Mouse (Mus musculus) midbrain, embryonic 14.5 days (tissue): ENCODE measurements around the gene Mfsd2a. TPM values are rescaled to one million over a fixed set of nuclear protein-coding genes. Genes with fewer than 3 reads are reported as not detected.
A peak's percentile ranks its signal among the peaks of the same experiment; 100 is the strongest.

Source experiments
- ATAC-seq: fragments of 200-750 bp; cut with Nextera tagmentation; 2 replicates; pipeline ENCODE4 v1.8.0; 2017; ENCODE audit warnings: moderate number of reproducible peaks, moderate library complexity; ENCODE audit not compliant: low FRiP score, low TSS enrichment
- DNase-seq: peaks from one replicate; pipeline ENCODE4 v3.0.0-alpha.2; 2015
- H3K27ac ChIP-seq: fragments of 300-500 bp; sonication (generic); replicated peaks from 2 replicates; pipeline ENCODE4 v1.5.1; 2014; ENCODE audit warnings: mild to moderate bottlenecking, low read depth, low read length, moderate library complexity
- H3K27me3 ChIP-seq: fragments of 300-500 bp; sonication (generic); 2 replicates; pipeline ENCODE4 v1.6.1; 2014; ENCODE audit warnings: low read length, control low read depth, mixed read lengths; ENCODE audit not compliant: control insufficient read depth, insufficient read depth
- H3K36me3 ChIP-seq: fragments of 300-500 bp; sonication (generic); 2 replicates; pipeline ENCODE4 v1.6.1; 2014; ENCODE audit warnings: low read length, control low read depth; ENCODE audit not compliant: control insufficient read depth, insufficient read depth
- H3K4me1 ChIP-seq: fragments of 300-500 bp; sonication (generic); 2 replicates; pipeline ENCODE4 v1.6.1; 2014; ENCODE audit warnings: mild to moderate bottlenecking, antibody characterized with exemption, low read length, control low read depth; ENCODE audit not compliant: control insufficient read depth, insufficient read depth
- H3K4me2 ChIP-seq: fragments of 300-500 bp; sonication (generic); 2 replicates; pipeline ENCODE4 v1.6.1; 2014; ENCODE audit warnings: mild to moderate bottlenecking, low read length, moderate library complexity
- H3K4me3 ChIP-seq: fragments of 300-500 bp; sonication (generic); replicated peaks from 2 replicates; pipeline ENCODE4 v1.5.1; 2014; ENCODE audit warnings: low read depth, low read length
- H3K9ac ChIP-seq: fragments of 300-500 bp; sonication (generic); replicated peaks from 2 replicates; pipeline ENCODE4 v1.6.1; 2014; ENCODE audit warnings: mild to moderate bottlenecking, low read length, moderate library complexity
- H3K9me3 ChIP-seq: fragments of 300-500 bp; sonication (generic); 2 replicates; pipeline ENCODE4 v1.6.1; 2016; ENCODE audit warnings: low read length, control low read depth, mixed read lengths; ENCODE audit not compliant: control insufficient read depth
- WGBS: fragments of 180-500 bp; shearing (Covaris S2); extraction: QIAGEN DNeasy Blood & Tissue Kit; methylation state at CpG from one replicate; pipeline ENCODE4 v1.1.7; 2014; 5-methylcytosine and 5-hydroxymethylcytosine counted together
- polyA plus RNA-seq: library from polyadenylated mRNA; unstranded; fragments of >200 nt; fragmentation: Nextera tagmentation; extraction: Ambion mirVana; gene quantifications from 2 replicates; pipeline ENCODE4 v1.2.1, GENCODE M21; 2014

Gene Mfsd2a
- polyA plus RNA-seq, 1 experiment from 2014 or later: 33.4 TPM

- H3K4me2 ChIP-seq: no peak overlapping the region
- no peak for DNase-seq
These were observed 10.7 kb upstream of the Mfsd2a start for GRCm38 (mm10) chr4:122971646-122972045.

GRCm38 (mm10) chr4:122971191-122971590 lies 10.2 kb upstream of the Mfsd2a start:
- H3K27me3 ChIP-seq: no peaks in the 10 kb centered on the region
- no peak overlapping the region for H3K27ac ChIP-seq
- 84% methylated on average over 4 of the region's 4 CpGs for WGBS
- no peaks in the 10 kb centered on the region for H3K36me3 ChIP-seq
- ATAC-seq (no peak), DNase-seq (no peak)
- H3K9ac ChIP-seq: no peak overlapping the region
- no peak overlapping the region for H3K4me3 ChIP-seq
- H3K4me2 ChIP-seq: no peak overlapping the region
- no peaks in the 10 kb centered on the region for H3K4me1 ChIP-seq
- no peaks in the 10 kb centered on the region for H3K9me3 ChIP-seq

More at GRCm38 (mm10) chr4:122971646-122972045, 10.7 kb upstream of the Mfsd2a start:
- Histone ChIP-seq H3K4me3 (no peak overlapping the region), H3K9me3 (no peaks in the 10 kb centered on the region), H3K4me1 (no peaks in the 10 kb centered on the region), H3K36me3 (no peaks in the 10 kb centered on the region), H3K27ac (no peak overlapping the region), H3K9ac (no peak overlapping the region), H3K27me3 (no peaks in the 10 kb centered on the region)
- WGBS: 82% methylated on average over 4 of the region's 4 CpGs
- no peak for ATAC-seq

- Histone ChIP-seq H3K27ac (no peak overlapping the region), H3K4me1 (no peaks in the 10 kb centered on the region), H3K27me3 (no peaks in the 10 kb centered on the region), H3K4me3 (no peak overlapping the region), H3K4me2 (no peak overlapping the region), H3K9ac (no peak overlapping the region), H3K9me3 (no peaks in the 10 kb centered on the region), H3K36me3 (no peaks in the 10 kb centered on the region)
- ATAC-seq (no peak), DNase-seq (no peak)
- 76% methylated on average over 4 of the region's 4 CpGs for WGBS
These were observed 7.1 kb upstream of the Mfsd2a start for GRCm38 (mm10) chr4:122968106-122968505.

- peak; percentile 53 for DNase-seq
These were observed 1.8 kb upstream of the Mfsd2a start for GRCm38 (mm10) chr4:122962751-122963150.

GRCm38 (mm10) chr4:122961589-122961988 lies 601 bp upstream of the Mfsd2a start:
- ATAC-seq (no peak), DNase-seq (no peak)
- no peaks in the 10 kb centered on the region for H3K27me3 ChIP-seq
- 14% methylated on average over 6 of the region's 6 CpGs for WGBS
- no peaks in the 10 kb centered on the region for H3K9me3 ChIP-seq
- H3K9ac ChIP-seq: no peak overlapping the region
- no peak overlapping the region for H3K27ac ChIP-seq
- H3K4me1 ChIP-seq: peaks cover 20% of the 10 kb centered on the region
- peak overlapping the region; percentile 68 for H3K4me3 ChIP-seq
- no peaks in the 10 kb centered on the region for H3K36me3 ChIP-seq
- peak overlapping the region; percentile 100 for H3K4me2 ChIP-seq

More at GRCm38 (mm10) chr4:122962751-122963150, 1.8 kb upstream of the Mfsd2a start:
- WGBS: 14% methylated on average over 8 of the region's 8 CpGs
- H3K4me2 ChIP-seq: no peak overlapping the region
- H3K4me3 ChIP-seq: no peak overlapping the region
- no peak overlapping the region for H3K9ac ChIP-seq
- no peaks in the 10 kb centered on the region for H3K36me3 ChIP-seq
- peak overlapping the region; percentile 32; the same call in 1 of the 2 replicates for H3K27ac ChIP-seq
- no peak for ATAC-seq
- H3K4me1 ChIP-seq: peaks cover 20% of the 10 kb centered on the region
- no peaks in the 10 kb centered on the region for H3K27me3 ChIP-seq
- no peaks in the 10 kb centered on the region for H3K9me3 ChIP-seq

- under 1% methylated on average over 43 of the region's 43 CpGs for WGBS
- Histone ChIP-seq H3K4me1 (peaks cover 25% of the 10 kb centered on the region), H3K4me2 (peak overlapping the region; percentile 100), H3K27me3 (no peaks in the 10 kb centered on the region), H3K9me3 (no peaks in the 10 kb centered on the region), H3K4me3 (peak overlapping the region; percentile 68), H3K27ac (peak overlapping the region; percentile 61), H3K36me3 (no peaks in the 10 kb centered on the region), H3K9ac (peak overlapping the region; percentile 71)
- DNase-seq (peak; percentile 74), ATAC-seq (peak; percentile 49; the same call in 1 of the 2 replicates)
These were observed 478 bp downstream of the Mfsd2a start for GRCm38 (mm10) chr4:122960321-122961099.

GRCm38 (mm10) chr4:122959816-122960215 lies 1.2 kb downstream of the Mfsd2a start:
- Histone ChIP-seq H3K9ac (peak overlapping the region; percentile 71), H3K4me3 (peak overlapping the region; percentile 68), H3K4me2 (peak overlapping the region; percentile 100), H3K27me3 (no peaks in the 10 kb centered on the region), H3K4me1 (peaks cover 31% of the 10 kb centered on the region), H3K36me3 (no peaks in the 10 kb centered on the region), H3K27ac (peak overlapping the region; percentile 26; the same call in 1 of the 2 replicates), H3K9me3 (no peaks in the 10 kb centered on the region)
- 3% methylated on average over 8 of the region's 8 CpGs for whole genome bisulfite sequencing
- ATAC-seq (no peak), DNase-seq (peak; percentile 24)

- peaks cover 35% of the 10 kb centered on the region for H3K4me1 ChIP-seq
- no peak for ATAC-seq
- 81% methylated on average over 6 of the region's 6 CpGs for WGBS
These were observed 2.4 kb downstream of the Mfsd2a start for GRCm38 (mm10) chr4:122958491-122959031.

More at GRCm38 (mm10) chr4:122958491-122959031, 2.4 kb downstream of the Mfsd2a start:
- no peak overlapping the region for H3K9ac ChIP-seq
- H3K27me3 ChIP-seq: no peaks in the 10 kb centered on the region
- H3K27ac ChIP-seq: peak overlapping the region; percentile 2
- no peaks in the 10 kb centered on the region for H3K9me3 ChIP-seq
- H3K4me2 ChIP-seq: peak overlapping the region; percentile 100; the same call in 1 of the 2 replicates
- peak; percentile 41 for DNase-seq
- H3K4me3 ChIP-seq: no peak overlapping the region
- H3K36me3 ChIP-seq: no peaks in the 10 kb centered on the region
